Mouse (Mus musculus) embryonic facial prominence, embryonic 13.5 days (tissue): ENCODE measurements around the gene Gnai3. TPM values are rescaled to one million over a fixed set of nuclear protein-coding genes. Genes with fewer than 3 reads are reported as not detected.

ENCODE experiments used
- ATAC-seq: fragments of 200-750 bp; cut with Nextera tagmentation; 2 replicates; pipeline ENCODE4 v1.8.0; 2017; ENCODE audit warnings: low read depth; ENCODE audit not compliant: insufficient number of reproducible peaks, insufficient read depth, low FRiP score, low TSS enrichment
- H3K27ac ChIP-seq: fragments of 300-500 bp; sonication (generic); 2 replicates; pipeline ENCODE4 v1.5.1; 2015; ENCODE audit warnings: moderate library complexity, mild to moderate bottlenecking, inconsistent platforms
- H3K27me3 ChIP-seq: fragments of 300-500 bp; sonication (generic); 2 replicates; pipeline ENCODE4 v1.6.1; 2015; ENCODE audit warnings: mild to moderate bottlenecking, inconsistent platforms
- H3K36me3 ChIP-seq: fragments of 300-500 bp; sonication (generic); 2 replicates; pipeline ENCODE4 v1.6.1; 2015; ENCODE audit warnings: mild to moderate bottlenecking, inconsistent platforms
- H3K4me1 ChIP-seq: fragments of 300-500 bp; sonication (generic); 2 replicates; pipeline ENCODE4 v1.6.1; 2015; ENCODE audit warnings: inconsistent platforms
- H3K4me2 ChIP-seq: fragments of 300-500 bp; sonication (generic); 2 replicates; pipeline ENCODE4 v1.6.1; 2015; ENCODE audit warnings: moderate library complexity, mild to moderate bottlenecking, inconsistent platforms
- H3K4me3 ChIP-seq: fragments of 300-500 bp; sonication (generic); 2 replicates; pipeline ENCODE4 v1.5.1; 2015; ENCODE audit warnings: mild to moderate bottlenecking, inconsistent platforms
- H3K9ac ChIP-seq: fragments of 300-500 bp; sonication (generic); 2 replicates; pipeline ENCODE4 v1.6.1; 2015; ENCODE audit warnings: mild to moderate bottlenecking, inconsistent platforms
- H3K9me3 ChIP-seq: fragments of 300-500 bp; sonication (generic); 2 replicates; pipeline ENCODE4 v1.6.1; 2016; ENCODE audit warnings: inconsistent platforms
- WGBS: fragments of 180-500 bp; shearing (Covaris S2); methylation state at CpG from one replicate; pipeline ENCODE4 v1.1.7; 2015; ENCODE audit warnings: mixed read lengths; 5-methylcytosine and 5-hydroxymethylcytosine counted together
- polyA plus RNA-seq: library from polyadenylated mRNA; unstranded; fragments of >200 nt; fragmentation: Nextera tagmentation; extraction: Ambion mirVana; gene quantifications from 2 replicates; pipeline ENCODE4 v1.2.1, GENCODE M21; 2015

The Gnai3 gene
- polyA plus RNA-seq, 1 experiment from 2014 or later, result 173 TPM

- no peak for ATAC-seq
- H3K9me3 ChIP-seq, result no peaks in the 10 kb centered on the region
- no peak overlapping the region for H3K9ac ChIP-seq
- no peak overlapping the region for H3K4me2 ChIP-seq
- 85% methylated on average over 3 of the region's 3 CpGs for WGBS
- H3K27me3 ChIP-seq, result no peaks in the 10 kb centered on the region
- H3K4me1 ChIP-seq, result peaks cover 9% of the 10 kb centered on the region; the same call in 1 of the 2 replicates
- H3K4me3 ChIP-seq, result no peak overlapping the region
- H3K27ac ChIP-seq, result no peak overlapping the region
- peaks cover 16% of the 10 kb centered on the region for H3K36me3 ChIP-seq
Measured at GRCm38 (mm10) chr3:108126327-108126726, 19.6 kb downstream of the Gnai3 start.

DNA sequence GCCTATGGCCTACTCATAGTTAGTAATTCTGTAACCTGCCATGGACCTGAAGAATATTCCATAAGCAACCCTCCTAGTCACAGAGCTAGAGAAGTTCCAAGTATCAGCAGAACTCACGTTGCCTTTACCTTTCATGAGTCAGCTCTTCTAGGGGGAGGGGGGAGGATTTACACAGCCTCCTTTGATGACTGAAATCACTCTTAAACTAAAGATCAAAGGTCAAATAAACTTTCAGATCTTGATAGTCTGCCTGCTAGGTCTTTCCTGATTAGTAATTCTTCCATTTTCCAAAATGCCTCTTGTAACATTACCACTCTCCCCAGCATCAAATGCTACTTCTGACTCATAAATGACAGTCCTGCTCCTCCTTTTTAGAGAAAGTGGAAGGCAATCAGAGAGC lies 21.8 kb downstream of the Gnai3 start:
- Histone ChIP-seq H3K27me3 (no peaks in the 10 kb centered on the region), H3K27ac (no peak overlapping the region), H3K9ac (no peak overlapping the region), H3K36me3 (peaks cover 34% of the 10 kb centered on the region), H3K4me3 (no peak overlapping the region), H3K4me1 (peaks cover 9% of the 10 kb centered on the region; the same call in 1 of the 2 replicates), H3K9me3 (no peaks in the 10 kb centered on the region), H3K4me2 (no peak overlapping the region)
- ATAC-seq, result no peak
- 47% methylated on average over 1 of the region's 1 CpGs for WGBS

GRCm38 (mm10) chr3:108123242-108123641 lies 22.7 kb downstream of the Gnai3 start:
- Histone ChIP-seq H3K4me2 (no peak overlapping the region), H3K27ac (no peak overlapping the region), H3K27me3 (no peaks in the 10 kb centered on the region), H3K9me3 (no peaks in the 10 kb centered on the region), H3K4me3 (no peak overlapping the region), H3K9ac (no peak overlapping the region), H3K4me1 (0 out of 2 replicates have a peak, but pooled peaks cover under 1% of the 10 kb centered on the region), H3K36me3 (peaks cover 42% of the 10 kb centered on the region)
- 93% methylated on average over 5 of the region's 5 CpGs for WGBS
- ATAC-seq, result no peak

DNA sequence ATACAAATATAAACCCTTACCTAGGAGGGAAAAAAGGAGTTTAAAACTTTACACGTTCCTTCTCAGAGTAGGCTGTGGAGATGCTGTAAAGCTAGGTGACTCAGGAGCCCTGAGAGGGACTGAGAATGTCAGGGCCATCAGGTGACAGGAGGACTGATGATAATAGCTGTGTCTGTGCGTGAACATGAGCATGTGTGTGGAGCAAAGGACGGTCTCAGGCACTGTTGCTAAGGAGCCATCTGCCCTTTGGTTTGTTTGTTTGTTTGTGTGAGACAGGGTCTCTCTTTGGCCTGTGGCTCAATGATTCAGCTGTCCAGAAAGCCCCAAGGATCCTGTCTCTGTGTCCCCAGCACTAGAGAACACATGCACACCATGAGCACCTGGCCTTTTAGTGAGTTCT lies 24.8 kb downstream of the Gnai3 start:
- H3K36me3 ChIP-seq, result peaks cover 55% of the 10 kb centered on the region
- H3K9me3 ChIP-seq, result no peaks in the 10 kb centered on the region
- no peak for ATAC-seq
- no peaks in the 10 kb centered on the region for H3K27me3 ChIP-seq
- no peak overlapping the region for H3K27ac ChIP-seq
- no peak overlapping the region for H3K9ac ChIP-seq
- 96% methylated on average over 3 of the region's 3 CpGs for WGBS
- no peak overlapping the region for H3K4me3 ChIP-seq
- no peak overlapping the region for H3K4me2 ChIP-seq
- H3K4me1 ChIP-seq, result no peaks in the 10 kb centered on the region

DNA sequence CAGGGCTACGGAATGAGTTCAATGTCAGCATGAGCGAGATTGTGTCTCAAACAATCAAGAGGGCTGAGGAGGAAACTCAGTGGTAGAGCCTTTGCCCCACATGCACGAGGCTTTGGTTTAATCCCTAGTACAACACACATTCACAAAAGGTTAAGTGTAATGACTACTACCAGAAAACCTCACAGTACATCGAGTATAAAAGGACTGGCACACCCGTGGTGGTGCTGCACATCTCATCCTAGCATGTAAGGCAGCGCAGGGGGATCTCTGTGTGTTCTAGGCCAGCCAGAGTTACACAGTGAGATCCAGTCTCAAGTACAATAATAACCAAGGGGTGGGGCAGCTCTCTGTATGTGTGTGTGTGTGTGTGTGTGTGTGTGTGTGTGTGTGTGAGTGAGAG lies 28.5 kb downstream of the Gnai3 start:
- no peak for ATAC-seq
- 91% methylated on average over 6 of the region's 6 CpGs for WGBS
- Histone ChIP-seq H3K9me3 (no peaks in the 10 kb centered on the region), H3K9ac (no peak overlapping the region), H3K36me3 (peaks cover 69% of the 10 kb centered on the region), H3K4me1 (no peaks in the 10 kb centered on the region), H3K27me3 (no peaks in the 10 kb centered on the region), H3K27ac (no peak overlapping the region), H3K4me2 (no peak overlapping the region), H3K4me3 (no peak overlapping the region)

GRCm38 (mm10) chr3:108113591-108114289 lies 32.2 kb downstream of the Gnai3 start:
- no peak for ATAC-seq
- Histone ChIP-seq H3K9me3 (no peaks in the 10 kb centered on the region), H3K27me3 (no peaks in the 10 kb centered on the region), H3K36me3 (peaks cover 74% of the 10 kb centered on the region), H3K4me1 (no peaks in the 10 kb centered on the region), H3K4me3 (no peak overlapping the region), H3K27ac (no peak overlapping the region), H3K4me2 (no peak overlapping the region), H3K9ac (no peak overlapping the region)
- 90% methylated on average over 7 of the region's 7 CpGs for WGBS

- ATAC-seq, result no peak
- Histone ChIP-seq H3K9me3 (no peaks in the 10 kb centered on the region), H3K36me3 (peaks cover 75% of the 10 kb centered on the region), H3K27me3 (no peaks in the 10 kb centered on the region), H3K27ac (no peak overlapping the region), H3K9ac (no peak overlapping the region), H3K4me3 (no peak overlapping the region), H3K4me1 (no peaks in the 10 kb centered on the region), H3K4me2 (no peak overlapping the region)
- 87% methylated on average over 4 of the region's 4 CpGs for WGBS
Measured at GRCm38 (mm10) chr3:108112666-108113065, 33.3 kb downstream of the Gnai3 start.

DNA sequence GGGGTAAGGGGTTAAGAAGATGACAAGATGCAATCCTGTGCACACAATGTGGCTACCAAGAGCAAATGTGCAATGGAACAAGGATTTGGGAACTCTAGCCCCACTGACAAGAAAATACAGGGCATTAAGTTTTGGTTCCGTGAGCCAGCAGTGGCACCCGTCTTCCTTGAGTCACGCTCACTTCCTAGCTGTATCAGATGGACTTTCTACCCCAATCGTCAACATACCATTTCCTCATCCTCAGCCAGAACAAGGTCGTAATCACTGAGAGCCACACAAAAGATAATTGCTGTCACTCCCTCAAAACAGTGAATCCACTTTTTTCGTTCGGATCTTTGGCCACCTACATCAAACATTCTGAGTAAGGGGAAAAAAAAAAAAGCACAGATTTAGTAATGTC lies 33.7 kb downstream of the Gnai3 start:
- H3K4me1 ChIP-seq, result no peaks in the 10 kb centered on the region
- ATAC-seq, result no peak
- WGBS, result 85% methylated on average over 7 of the region's 7 CpGs

GRCm38 (mm10) chr3:108111320-108111719 lies 34.6 kb downstream of the Gnai3 start:
- Histone ChIP-seq H3K9ac (no peak overlapping the region), H3K36me3 (peaks cover 69% of the 10 kb centered on the region), H3K4me2 (no peak overlapping the region), H3K27ac (no peak overlapping the region), H3K4me1 (no peaks in the 10 kb centered on the region), H3K4me3 (no peak overlapping the region), H3K9me3 (no peaks in the 10 kb centered on the region), H3K27me3 (no peaks in the 10 kb centered on the region)
- 92% methylated on average over 5 of the region's 5 CpGs for WGBS
- ATAC-seq, result no peak

More for the DNA sequence above, 33.7 kb downstream of the Gnai3 start:
- Histone ChIP-seq H3K36me3 (peaks cover 72% of the 10 kb centered on the region), H3K4me3 (no peak overlapping the region), H3K27ac (no peak overlapping the region), H3K9ac (no peak overlapping the region), H3K27me3 (no peaks in the 10 kb centered on the region), H3K9me3 (no peaks in the 10 kb centered on the region), H3K4me2 (no peak overlapping the region)

DNA sequence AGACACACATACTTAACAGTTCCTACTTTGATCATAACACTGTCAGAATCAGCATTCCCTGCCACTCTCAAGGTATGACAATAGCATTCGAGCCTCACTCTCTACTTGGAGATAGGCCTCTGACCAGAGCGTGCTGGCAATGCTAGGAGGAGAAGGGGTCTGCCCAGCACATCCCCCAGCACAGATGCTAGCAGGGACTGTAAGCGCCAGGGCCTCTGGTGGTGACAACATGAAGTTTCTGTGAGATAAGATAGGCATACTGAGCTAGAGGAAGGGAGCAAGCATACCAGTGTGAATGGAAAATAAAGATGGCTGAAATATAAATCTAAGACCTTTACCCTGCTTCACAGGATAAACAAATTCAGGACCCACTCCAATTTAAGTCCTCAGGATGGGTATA lies 40.7 kb downstream of the Gnai3 start:
- Histone ChIP-seq H3K9me3 (no peaks in the 10 kb centered on the region), H3K27me3 (no peaks in the 10 kb centered on the region), H3K4me1 (no peaks in the 10 kb centered on the region), H3K9ac (no peak overlapping the region), H3K4me3 (no peak overlapping the region), H3K27ac (no peak overlapping the region), H3K4me2 (no peak overlapping the region), H3K36me3 (peaks cover 30% of the 10 kb centered on the region)
- ATAC-seq, result no peak
- WGBS, result 91% methylated on average over 3 of the region's 3 CpGs

GRCm38 (mm10) chr3:108102075-108102474 lies 43.9 kb downstream of the Gnai3 start:
- WGBS, result 85% methylated on average over 6 of the region's 6 CpGs
- H3K4me3 ChIP-seq, result no peak overlapping the region
- no peaks in the 10 kb centered on the region for H3K9me3 ChIP-seq
- no peak for ATAC-seq
- no peak overlapping the region for H3K27ac ChIP-seq
- H3K4me1 ChIP-seq, result no peaks in the 10 kb centered on the region
- no peak overlapping the region for H3K4me2 ChIP-seq
- no peaks in the 10 kb centered on the region for H3K27me3 ChIP-seq
- H3K9ac ChIP-seq, result no peak overlapping the region
- H3K36me3 ChIP-seq, result peaks cover 4% of the 10 kb centered on the region; the same call in 1 of the 2 replicates

DNA sequence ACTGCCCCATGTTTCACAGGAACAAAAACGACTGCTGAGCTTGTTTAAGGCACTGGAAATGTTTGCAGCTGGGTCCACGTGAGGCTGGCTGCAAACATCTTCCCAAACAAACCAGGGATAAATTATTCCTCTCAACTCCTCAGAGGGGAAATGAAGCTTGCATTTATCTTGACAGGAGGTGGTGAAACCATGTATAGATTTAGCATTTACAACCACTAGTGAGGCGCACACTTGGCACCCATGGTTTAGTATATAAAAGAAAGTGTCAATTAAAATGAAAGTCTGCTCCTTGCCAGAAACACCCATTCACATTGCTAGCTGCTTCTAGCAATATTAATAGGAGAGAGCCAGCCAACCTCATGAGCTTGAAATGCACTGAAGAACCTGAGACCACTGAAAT lies 44.4 kb downstream of the Gnai3 start:
- Histone ChIP-seq H3K9me3 (no peaks in the 10 kb centered on the region), H3K27me3 (no peaks in the 10 kb centered on the region), H3K36me3 (peaks cover 4% of the 10 kb centered on the region; the same call in 1 of the 2 replicates), H3K4me2 (no peak overlapping the region), H3K27ac (no peak overlapping the region), H3K4me3 (no peak overlapping the region), H3K9ac (no peak overlapping the region), H3K4me1 (no peaks in the 10 kb centered on the region)
- 47% methylated on average over 3 of the region's 3 CpGs for WGBS
- no peak for ATAC-seq
